Mouse (Mus musculus): ENCODE measurements around the gene Mef2d.
"Not testable (repeated sequence)": the region's sequence is repeated elsewhere in the genome, so short reads cannot be mapped to it uniquely, and the experiment has no call there.

Gene Mef2d

DNA sequence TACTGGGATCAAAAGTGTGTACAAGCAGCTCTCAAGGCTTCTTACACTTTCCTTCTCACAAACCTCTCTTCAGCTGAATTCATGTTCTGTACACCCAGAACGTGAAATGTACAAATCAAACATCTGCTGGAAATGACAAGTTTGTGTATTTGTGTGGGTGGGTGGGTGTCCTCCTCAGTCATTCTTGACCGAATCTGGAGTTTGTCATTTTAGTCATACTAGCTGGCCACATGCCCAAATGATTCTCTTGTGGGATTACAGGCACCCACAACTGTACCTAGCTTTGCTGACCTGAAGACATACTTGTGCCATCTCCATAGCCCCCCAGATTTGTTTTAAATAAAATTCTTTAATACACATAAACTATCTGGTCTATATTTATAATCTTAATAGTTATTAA is 32.7 kb downstream of the Mef2d start:
- DNase-seq (ENCODE audit: low read depth, low spot score), result no peak
- Histone ChIP-seq H3K36me3 (ENCODE audit: control insufficient read depth, insufficient read depth, low read length, poor library complexity, severe bottlenecking) (peaks cover 3% of the 10 kb centered on the region), H3K27me3 (ENCODE audit: control insufficient read depth, insufficient read depth, low read length, poor library complexity, severe bottlenecking) (no peaks in the 10 kb centered on the region)

DNA sequence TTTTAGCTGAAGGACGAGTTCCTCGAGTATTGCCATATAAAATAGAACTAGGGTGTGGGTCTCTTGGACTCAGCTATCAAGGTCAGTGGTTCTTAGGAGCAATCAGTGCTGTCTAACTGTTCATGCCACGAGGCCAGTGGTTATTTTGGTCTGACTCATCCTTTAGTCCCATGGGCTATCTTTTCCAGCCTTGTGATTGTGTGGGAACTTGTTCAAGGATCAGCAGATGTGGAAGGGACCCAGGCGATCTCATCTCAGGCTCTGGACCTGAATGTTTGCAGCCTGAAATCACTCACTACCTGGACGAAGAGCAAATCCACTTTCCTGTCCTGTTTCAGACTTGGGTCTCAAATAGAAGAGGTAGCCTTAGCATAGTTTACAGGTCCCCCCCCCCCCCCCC is 34.9 kb downstream of the Mef2d start:
- peaks cover 2% of the 10 kb centered on the region for H3K36me3 ChIP-seq (ENCODE audit: control insufficient read depth, insufficient read depth, low read length, poor library complexity, severe bottlenecking)
- DNase-seq (ENCODE audit: low read depth, low spot score), result no peak
- H3K27me3 ChIP-seq (ENCODE audit: control insufficient read depth, insufficient read depth, low read length, poor library complexity, severe bottlenecking), result no peaks in the 10 kb centered on the region

- Histone ChIP-seq H3K36me3 (ENCODE audit: control insufficient read depth, insufficient read depth, low read length, poor library complexity, severe bottlenecking) (peaks cover 2% of the 10 kb centered on the region), H3K27me3 (ENCODE audit: control insufficient read depth, insufficient read depth, low read length, poor library complexity, severe bottlenecking) (no peaks in the 10 kb centered on the region)
- DNase-seq (ENCODE audit: low read depth, low spot score), result peak; percentile 99
Measured at GRCm38 (mm10) chr3:88177562-88178345, 35.6 kb downstream of the Mef2d start.

DNA sequence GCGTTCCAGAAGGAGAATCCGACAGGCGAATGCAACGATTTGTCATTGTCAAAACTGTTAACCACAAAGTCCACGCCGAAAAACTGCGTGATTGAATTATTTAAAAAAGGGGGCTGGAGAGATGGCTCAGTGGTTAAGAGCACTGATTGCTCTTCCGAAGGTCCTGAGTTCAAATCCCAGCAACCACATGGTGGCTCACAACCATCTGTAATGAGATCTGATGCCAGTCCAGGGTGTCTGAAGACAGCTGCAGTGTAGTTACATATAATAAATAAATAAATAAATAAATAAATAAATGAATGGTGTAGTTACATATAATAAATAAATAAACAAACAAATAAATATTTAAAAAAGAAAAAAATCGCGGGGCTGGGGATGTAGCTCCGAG is 36.2 kb downstream of the Mef2d start:
- not testable (repeated sequence) for DNase-seq (ENCODE audit: low read depth, low spot score); H3K36me3 ChIP-seq (ENCODE audit: control insufficient read depth, insufficient read depth, low read length, poor library complexity, severe bottlenecking); H3K27me3 ChIP-seq (ENCODE audit: control insufficient read depth, insufficient read depth, low read length, poor library complexity, severe bottlenecking)

DNA sequence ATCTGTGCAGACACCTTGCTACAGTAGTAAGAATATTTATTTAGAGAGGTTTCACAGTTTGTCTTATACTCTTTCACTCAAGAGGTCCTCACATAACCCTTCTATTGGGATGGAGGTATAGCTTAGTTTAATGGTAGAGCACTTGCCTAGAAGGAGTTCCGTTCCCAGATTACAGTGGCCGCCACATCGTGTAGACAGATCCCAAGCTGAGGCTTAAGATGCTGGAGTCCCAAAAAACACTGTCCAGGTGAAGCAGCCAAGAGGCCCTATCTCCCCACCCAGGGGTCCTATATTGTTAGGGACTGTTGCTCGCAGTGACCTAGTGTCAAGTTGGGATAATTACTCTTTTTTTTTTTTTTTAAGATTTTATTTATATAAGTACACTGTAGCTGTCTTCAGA is 36.8 kb downstream of the Mef2d start:
- Histone ChIP-seq H3K36me3 (ENCODE audit: control insufficient read depth, insufficient read depth, low read length, poor library complexity, severe bottlenecking) (peaks cover 2% of the 10 kb centered on the region), H3K27me3 (ENCODE audit: control insufficient read depth, insufficient read depth, low read length, poor library complexity, severe bottlenecking) (no peaks in the 10 kb centered on the region)
- DNase-seq (ENCODE audit: low read depth, low spot score), result no peak

GRCm38 (mm10) chr3:88181374-88181773 is 39.2 kb downstream of the Mef2d start:
- H3K36me3 ChIP-seq (ENCODE audit: control insufficient read depth, insufficient read depth, low read length, poor library complexity, severe bottlenecking), result no peaks in the 10 kb centered on the region; the same call in 1 of the 2 replicates
- no peak for DNase-seq (ENCODE audit: low read depth, low spot score)
- H3K27me3 ChIP-seq (ENCODE audit: control insufficient read depth, insufficient read depth, low read length, poor library complexity, severe bottlenecking), result no peaks in the 10 kb centered on the region

DNA sequence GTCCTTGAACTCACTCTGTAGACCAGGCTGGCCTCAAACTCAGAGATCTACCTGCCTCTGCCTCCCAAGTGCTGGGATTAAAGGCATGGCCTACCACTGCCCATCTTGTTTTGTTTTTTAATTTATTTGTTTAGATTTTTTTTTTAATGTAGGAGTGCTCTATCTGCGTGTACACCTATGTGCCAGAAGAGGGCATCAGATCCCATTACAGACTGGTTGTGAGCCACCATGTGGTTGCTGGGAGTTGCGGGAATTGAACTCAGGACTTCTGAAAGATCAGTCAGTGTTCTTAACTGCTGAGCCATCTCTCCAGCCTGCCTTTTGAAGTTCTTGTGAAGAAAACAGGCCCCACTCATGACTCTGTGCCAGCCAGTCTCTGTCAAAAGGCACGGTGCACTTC is 44.3 kb downstream of the Mef2d start:
- no peak for DNase-seq (ENCODE audit: low read depth, low spot score)
- Histone ChIP-seq H3K27me3 (ENCODE audit: control insufficient read depth, insufficient read depth, low read length, poor library complexity, severe bottlenecking) (no peaks in the 10 kb centered on the region), H3K36me3 (ENCODE audit: control insufficient read depth, insufficient read depth, low read length, poor library complexity, severe bottlenecking) (no peaks in the 10 kb centered on the region)

- Histone ChIP-seq H3K36me3 (ENCODE audit: control insufficient read depth, insufficient read depth, low read length, poor library complexity, severe bottlenecking) (no peaks in the 10 kb centered on the region), H3K27me3 (ENCODE audit: control insufficient read depth, insufficient read depth, low read length, poor library complexity, severe bottlenecking) (no peaks in the 10 kb centered on the region)
- DNase-seq (ENCODE audit: low read depth, low spot score), result peak; percentile 72
Measured at GRCm38 (mm10) chr3:88191146-88191545, 49.0 kb downstream of the Mef2d start.

GRCm38 (mm10) chr3:88191820-88192616 is 49.8 kb downstream of the Mef2d start:
- no peaks in the 10 kb centered on the region for H3K27me3 ChIP-seq (ENCODE audit: control insufficient read depth, insufficient read depth, low read length, poor library complexity, severe bottlenecking)
- no peaks in the 10 kb centered on the region for H3K36me3 ChIP-seq (ENCODE audit: control insufficient read depth, insufficient read depth, low read length, poor library complexity, severe bottlenecking)
- DNase-seq (ENCODE audit: low read depth, low spot score), result peak; percentile 60

DNA sequence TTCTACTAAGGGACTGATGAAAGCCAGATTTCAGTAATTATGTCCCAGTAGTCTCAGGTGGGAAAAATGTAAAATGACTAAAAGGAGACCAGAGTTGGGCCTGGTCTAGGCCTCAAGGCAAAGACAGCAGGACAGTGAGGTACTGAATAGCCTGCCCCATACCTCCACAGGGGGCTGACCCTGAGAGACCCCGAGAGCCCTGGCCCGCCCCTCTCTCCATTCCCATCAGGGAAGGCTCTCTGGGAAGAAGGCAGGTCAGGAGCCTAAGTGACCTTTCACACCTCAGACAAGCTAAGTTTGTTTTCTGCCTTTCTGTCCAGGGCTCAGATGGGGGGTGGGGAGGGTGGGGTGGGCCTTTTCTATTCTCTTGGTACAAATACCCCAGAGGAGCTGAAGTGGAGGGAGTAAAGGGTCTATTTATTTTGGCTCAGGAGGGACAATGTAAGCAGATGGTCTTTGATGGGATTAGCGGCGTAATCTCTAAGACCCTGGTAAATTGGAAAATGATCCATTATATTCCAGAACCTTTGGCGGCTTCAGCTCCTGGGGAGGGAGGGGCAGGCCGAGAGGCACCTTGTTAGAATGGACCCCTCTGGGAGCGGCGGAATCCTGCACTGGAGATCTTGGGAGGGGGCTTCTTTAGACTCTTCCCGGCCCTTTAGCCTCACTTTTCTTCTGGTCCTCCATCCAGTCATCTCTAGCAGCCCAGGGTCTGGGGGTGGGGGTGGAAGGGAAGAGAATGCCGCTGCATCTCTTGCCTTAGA is 55.8 kb downstream of the Mef2d start:
- Histone ChIP-seq H3K36me3 (ENCODE audit: control insufficient read depth, insufficient read depth, low read length, poor library complexity, severe bottlenecking) (no peaks in the 10 kb centered on the region), H3K27me3 (ENCODE audit: control insufficient read depth, insufficient read depth, low read length, poor library complexity, severe bottlenecking) (no peaks in the 10 kb centered on the region; the same call in 1 of the 2 replicates)
- no peak for DNase-seq (ENCODE audit: low read depth, low spot score)

- Histone ChIP-seq H3K36me3 (ENCODE audit: control insufficient read depth, insufficient read depth, low read length, poor library complexity, severe bottlenecking) (no peaks in the 10 kb centered on the region), H3K27me3 (ENCODE audit: control insufficient read depth, insufficient read depth, low read length, poor library complexity, severe bottlenecking) (peaks cover 2% of the 10 kb centered on the region; the same call in 1 of the 2 replicates)
- no peak for DNase-seq (ENCODE audit: low read depth, low spot score)
Measured at GRCm38 (mm10) chr3:88198505-88199020, 56.4 kb downstream of the Mef2d start.

- Histone ChIP-seq H3K36me3 (ENCODE audit: control insufficient read depth, insufficient read depth, low read length, poor library complexity, severe bottlenecking) (no peaks in the 10 kb centered on the region), H3K27me3 (ENCODE audit: control insufficient read depth, insufficient read depth, low read length, poor library complexity, severe bottlenecking) (peaks cover 2% of the 10 kb centered on the region; the same call in 1 of the 2 replicates)
- no peak for DNase-seq (ENCODE audit: low read depth, low spot score)
Measured at GRCm38 (mm10) chr3:88199541-88200110, 57.5 kb downstream of the Mef2d start.

- peaks cover 2% of the 10 kb centered on the region; the same call in 1 of the 2 replicates for H3K27me3 ChIP-seq (ENCODE audit: control insufficient read depth, insufficient read depth, low read length, poor library complexity, severe bottlenecking)
- no peak for DNase-seq (ENCODE audit: low read depth, low spot score)
- H3K36me3 ChIP-seq (ENCODE audit: control insufficient read depth, insufficient read depth, low read length, poor library complexity, severe bottlenecking), result no peaks in the 10 kb centered on the region
Measured at GRCm38 (mm10) chr3:88200161-88200971, 58.2 kb downstream of the Mef2d start.

GRCm38 (mm10) chr3:88200972-88201330 is 58.8 kb downstream of the Mef2d start:
- Histone ChIP-seq H3K36me3 (ENCODE audit: control insufficient read depth, insufficient read depth, low read length, poor library complexity, severe bottlenecking) (no peaks in the 10 kb centered on the region), H3K27me3 (ENCODE audit: control insufficient read depth, insufficient read depth, low read length, poor library complexity, severe bottlenecking) (peaks cover 2% of the 10 kb centered on the region; the same call in 1 of the 2 replicates)
- peak; percentile 45 for DNase-seq (ENCODE audit: low read depth, low spot score)

Measured in splenic B cell, adult 2 months (primary cell).